Mouse (Mus musculus) myocyte (in vitro differentiated cells): ENCODE measurements around the gene Ppp2r5c.

ENCODE experiments used
- CEBPB ChIP-seq: IDR thresholded peaks from 2 replicates; pipeline ENCODE4 v1.6.1; 2011; ENCODE audit warnings: mild to moderate bottlenecking, moderate library complexity; ENCODE audit not compliant: poor library complexity, insufficient read depth, severe bottlenecking
- E2F4 ChIP-seq: IDR thresholded peaks from one replicate; pipeline ENCODE4 v1.6.1; 2011; ENCODE audit warnings: mild to moderate bottlenecking, control low read depth, moderate library complexity; ENCODE audit not compliant: insufficient read depth
- MAX ChIP-seq: IDR thresholded peaks from one replicate; pipeline ENCODE4 v1.6.1; 2011; ENCODE audit warnings: low read depth, mild to moderate bottlenecking, control low read depth
- MYOD1 ChIP-seq, 3 experiments: IDR thresholded peaks; one replicate each; pipeline ENCODE4 v1.6.1; 2011; ENCODE audit warnings: control low read depth in 2 of 3, low read depth in 2 of 3, mild to moderate bottlenecking in 2 of 3, moderate library complexity in 1 of 3; ENCODE audit not compliant: insufficient read length in 2 of 3, control insufficient read depth in 1 of 3
- MYOG ChIP-seq, 3 experiments: IDR thresholded peaks; one replicate each; pipeline ENCODE4 v1.6.1; 2011; ENCODE audit warnings: control low read depth in 2 of 3, low read depth in 2 of 3, mild to moderate bottlenecking in 2 of 3; ENCODE audit not compliant: insufficient read length in 2 of 3, control insufficient read depth in 1 of 3, insufficient read depth in 1 of 3
- POLR2A ChIP-seq: IDR thresholded peaks from one replicate; pipeline ENCODE4 v1.6.1; 2011; ENCODE audit warnings: low read depth, mild to moderate bottlenecking, control low read depth, moderate library complexity; ENCODE audit not compliant: insufficient read length
- POLR2AphosphoS2 ChIP-seq: IDR thresholded peaks from one replicate; pipeline ENCODE4 v1.6.1; 2011; ENCODE audit warnings: low read depth, control low read depth; ENCODE audit not compliant: insufficient read length
- REST ChIP-seq: IDR thresholded peaks from one replicate; pipeline ENCODE4 v1.6.1; 2011; ENCODE audit warnings: mild to moderate bottlenecking, control low read depth, moderate library complexity; ENCODE audit not compliant: insufficient read depth, insufficient read length
- SRF ChIP-seq: IDR thresholded peaks from one replicate; pipeline ENCODE4 v1.6.1; 2011; ENCODE audit warnings: low read depth; ENCODE audit not compliant: control insufficient read depth, insufficient read length
- TCF12 ChIP-seq: IDR thresholded peaks from one replicate; pipeline ENCODE4 v1.6.1; 2011; ENCODE audit warnings: mild to moderate bottlenecking, control low read depth; ENCODE audit not compliant: poor library complexity, insufficient read depth, severe bottlenecking
- USF1 ChIP-seq: IDR thresholded peaks from one replicate; pipeline ENCODE4 v1.6.1; 2011; ENCODE audit warnings: low read depth, mild to moderate bottlenecking, control low read depth, moderate library complexity

DNA sequence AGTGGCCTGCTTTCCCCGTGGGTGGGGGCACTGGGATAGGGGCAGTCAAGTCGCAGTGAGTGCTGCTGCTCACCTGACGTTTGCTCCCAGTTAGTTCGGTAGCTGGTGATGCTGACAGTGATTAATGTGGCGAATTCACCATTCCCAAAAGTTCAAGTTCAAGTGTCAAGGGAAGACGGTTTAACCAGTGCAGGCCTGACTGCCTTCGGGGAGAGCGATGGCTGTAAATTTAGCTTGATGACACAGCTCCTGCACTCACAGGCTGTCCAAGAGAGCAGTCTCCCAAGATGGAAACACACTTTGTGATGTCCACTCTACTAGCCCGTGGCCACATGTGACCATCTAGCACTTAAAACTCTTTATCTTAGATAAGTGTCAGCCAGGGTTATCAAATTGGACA is 41.1 kb downstream of the Ppp2r5c start:
- TF ChIP-seq POLR2A (no peak), CEBPB (no peak), MAX (no peak), E2F4 (no peak), USF1 (no peak), POLR2AphosphoS2 (no peak), MYOD1 (IDR thresholded peaks at IDR 0.05; ENCODE audit: control insufficient read depth in 1 of 3, insufficient read length in 2 of 3, low read depth in 2 of 3) (no peak), TCF12 (no peak), MYOG (IDR thresholded peaks at IDR 0.05; ENCODE audit: control insufficient read depth in 1 of 3, insufficient read depth in 1 of 3, insufficient read length in 2 of 3, low read depth in 2 of 3) (no peak), SRF (no peak), REST (no peak)
